Mouse (Mus musculus) ES-E14 (cell line): ENCODE measurements around the gene Rpl23a.

Source experiments
- CHD2 ChIP-seq: IDR thresholded peaks from 2 replicates; pipeline ENCODE4 v1.6.1; 2014; ENCODE audit warnings: mild to moderate bottlenecking, low read depth, low read length, inconsistent platforms
- HCFC1 ChIP-seq: IDR thresholded peaks from 2 replicates; pipeline ENCODE4 v1.6.1; 2012; ENCODE audit warnings: low read length, inconsistent platforms, borderline replicate concordance; ENCODE audit not compliant: insufficient read depth
- MAFK ChIP-seq: IDR thresholded peaks from 2 replicates; pipeline ENCODE4 v1.6.1; 2014; ENCODE audit warnings: mild to moderate bottlenecking, low read depth, low read length, inconsistent platforms; ENCODE audit not compliant: insufficient read depth
- ZNF384 ChIP-seq: IDR thresholded peaks from 2 replicates; pipeline ENCODE4 v1.6.1; 2012; ENCODE audit warnings: low read depth, low read length, inconsistent platforms

GRCm38 (mm10) chr11:78194411-78195100, 11.2 kb upstream of the Rpl23a start:
- no peak for TF ChIP-seq MAFK
- no peak for TF ChIP-seq CHD2
- TF ChIP-seq HCFC1: no peak
- TF ChIP-seq ZNF384: no peak
